Mouse (Mus musculus) lung, adult 2 months (tissue): Measurements from ENCODE around the gene Zfp664. TPM values are rescaled to one million over a fixed set of nuclear protein-coding genes. Genes with fewer than 3 reads are reported as not detected.

Source experiments
- DNase-seq: peaks from one replicate; pipeline ENCODE4 v3.0.0; 2022
- H3K4me1 ChIP-seq: fragments of 200-500 bp; 2 replicates; pipeline ENCODE4 v1.6.1; 2011; ENCODE audit warnings: low read length; ENCODE audit not compliant: control insufficient read depth, insufficient read depth
- H3K4me3 ChIP-seq: fragments of 200-500 bp; replicated peaks from 2 replicates; pipeline ENCODE3; 2011; ENCODE audit warnings: low read depth, mild to moderate bottlenecking, control low read depth, low read length; ENCODE audit errors: extremely low read depth
- CTCF ChIP-seq: fragments of 200-500 bp; IDR thresholded peaks from 2 replicates; pipeline ENCODE4 v1.5.1; 2011; ENCODE audit warnings: mild to moderate bottlenecking, low read length, control low read depth; ENCODE audit not compliant: insufficient read depth
- POLR2A ChIP-seq: fragments of 200-500 bp; IDR thresholded peaks from 2 replicates; pipeline ENCODE4 v1.6.1; 2011; ENCODE audit warnings: low read depth, mild to moderate bottlenecking, control low read depth, low read length, borderline replicate concordance; ENCODE audit errors: extremely low read depth
- WGBS: fragments of 180-500 bp; shearing (Covaris S2); methylation state at CpG from one replicate; pipeline ENCODE4 v1.1.7; 2018; 5-methylcytosine and 5-hydroxymethylcytosine counted together
- polyA plus RNA-seq: library from polyadenylated mRNA; depleted of rRNA; stranded (reverse); fragments of >200 nt; gene quantifications from 2 replicates; pipeline ENCODE4 v1.2.3, GENCODE M21; 2012

Zfp664 gene
- polyA plus RNA-seq, 1 experiment, result 26.6 TPM

- TF ChIP-seq POLR2A (no peak), CTCF (no peak)
- WGBS, result 65% methylated on average over 2 of the region's 2 CpGs
- Histone ChIP-seq H3K4me1 (no peaks in the 10 kb centered on the region), H3K4me3 (no peak overlapping the region)
- no peak for DNase-seq
Observed at GRCm38 (mm10) chr5:124840669-124841068, 21.8 kb upstream of the Zfp664 start.

GRCm38 (mm10) chr5:124843386-124843785 lies 19.1 kb upstream of the Zfp664 start:
- 75% methylated on average over 8 of the region's 8 CpGs for WGBS
- H3K4me1 ChIP-seq, result no peaks in the 10 kb centered on the region
- H3K4me3 ChIP-seq, result no peak overlapping the region
- TF ChIP-seq POLR2A (no peak), CTCF (no peak)
- no peak for DNase-seq

GRCm38 (mm10) chr5:124844929-124845328 lies 17.6 kb upstream of the Zfp664 start:
- Histone ChIP-seq H3K4me1 (no peaks in the 10 kb centered on the region), H3K4me3 (no peak overlapping the region)
- WGBS, result 56% methylated on average over 4 of the region's 4 CpGs
- DNase-seq, result no peak
- TF ChIP-seq CTCF (no peak), POLR2A (no peak)

- DNase-seq, result no peak
- 77% methylated on average over 1 of the region's 1 CpGs for WGBS
- Histone ChIP-seq H3K4me1 (no peaks in the 10 kb centered on the region), H3K4me3 (no peak overlapping the region)
- TF ChIP-seq POLR2A, result no peak
- no peak for TF ChIP-seq CTCF
Observed at GRCm38 (mm10) chr5:124847014-124847413, 15.5 kb upstream of the Zfp664 start.

- Histone ChIP-seq H3K4me3 (no peak overlapping the region), H3K4me1 (no peaks in the 10 kb centered on the region)
- DNase-seq, result no peak
- TF ChIP-seq CTCF, result no peak
- no peak for TF ChIP-seq POLR2A
- 78% methylated on average over 3 of the region's 3 CpGs for WGBS
Observed at GRCm38 (mm10) chr5:124848994-124849393, 13.5 kb upstream of the Zfp664 start.

GRCm38 (mm10) chr5:124851572-124851971 lies 10.9 kb upstream of the Zfp664 start:
- H3K4me3 ChIP-seq, result no peak overlapping the region
- TF ChIP-seq CTCF (no peak), POLR2A (no peak)
- 56% methylated on average over 4 of the region's 4 CpGs for WGBS
- DNase-seq, result no peak
- no peaks in the 10 kb centered on the region for H3K4me1 ChIP-seq

- H3K4me3 ChIP-seq, result no peak overlapping the region
- WGBS, result 34% methylated on average over 2 of the region's 2 CpGs
- no peaks in the 10 kb centered on the region for H3K4me1 ChIP-seq
- DNase-seq, result no peak
- TF ChIP-seq CTCF (no peak), POLR2A (no peak)
Observed at GRCm38 (mm10) chr5:124852294-124852693, 10.2 kb upstream of the Zfp664 start.

- Histone ChIP-seq H3K4me3 (no peak overlapping the region), H3K4me1 (no peaks in the 10 kb centered on the region)
- TF ChIP-seq CTCF (no peak), POLR2A (no peak)
- WGBS, result 78% methylated on average over 2 of the region's 2 CpGs
- DNase-seq, result no peak
Observed at GRCm38 (mm10) chr5:124853079-124853478, 9.4 kb upstream of the Zfp664 start.

- 86% methylated on average over 4 of the region's 4 CpGs for WGBS
- no peak for DNase-seq
- TF ChIP-seq CTCF, result no peak
- Histone ChIP-seq H3K4me3 (no peak overlapping the region), H3K4me1 (no peaks in the 10 kb centered on the region)
Observed at GRCm38 (mm10) chr5:124854202-124854601, 8.3 kb upstream of the Zfp664 start.

GRCm38 (mm10) chr5:124860013-124860412 lies 2.5 kb upstream of the Zfp664 start:
- WGBS, result 28% methylated on average over 5 of the region's 5 CpGs
- H3K4me1 ChIP-seq, result peaks cover 5% of the 10 kb centered on the region; the same call in 1 of the 2 replicates

More at GRCm38 (mm10) chr5:124860013-124860412, 2.5 kb upstream of the Zfp664 start:
- TF ChIP-seq CTCF (no peak), POLR2A (no peak)
- H3K4me3 ChIP-seq, result no peak overlapping the region
- DNase-seq, result no peak
